Mouse (Mus musculus): ENCODE results near the gene Alg9. TPM values are rescaled to one million over a fixed set of nuclear protein-coding genes. Genes with fewer than 3 reads are reported as not detected.

Alg9 gene
- polyA plus RNA-seq, 1 experiment from 2014 or later, result 14.3 TPM

- ATAC-seq (ENCODE audit: insufficient read depth), result no peak
- no peak overlapping the region for H3K4me3 ChIP-seq (replicated peaks)
- H3K4me1 ChIP-seq (replicated peaks), result peaks cover under 1% of the 10 kb centered on the region; the same call in 1 of the 2 replicates
- H3K9me3 ChIP-seq (replicated peaks), result no peaks in the 10 kb centered on the region
- H3K36me3 ChIP-seq (replicated peaks), result peaks cover 88% of the 10 kb centered on the region
- no peak overlapping the region for H3K4me2 ChIP-seq
- no peak overlapping the region for H3K9ac ChIP-seq
- H3K27ac ChIP-seq (replicated peaks), result peak overlapping the region; percentile 6; the same call in 1 of the 2 replicates
- 41% methylated on average over 1 of the region's 1 CpGs for WGBS (ENCODE audit: insufficient replicate concordance)
- H3K27me3 ChIP-seq, result no peaks in the 10 kb centered on the region
Observed at GRCm38 (mm10) chr9:50885600-50885987, 110.8 kb downstream of the Alg9 start.

DNA sequence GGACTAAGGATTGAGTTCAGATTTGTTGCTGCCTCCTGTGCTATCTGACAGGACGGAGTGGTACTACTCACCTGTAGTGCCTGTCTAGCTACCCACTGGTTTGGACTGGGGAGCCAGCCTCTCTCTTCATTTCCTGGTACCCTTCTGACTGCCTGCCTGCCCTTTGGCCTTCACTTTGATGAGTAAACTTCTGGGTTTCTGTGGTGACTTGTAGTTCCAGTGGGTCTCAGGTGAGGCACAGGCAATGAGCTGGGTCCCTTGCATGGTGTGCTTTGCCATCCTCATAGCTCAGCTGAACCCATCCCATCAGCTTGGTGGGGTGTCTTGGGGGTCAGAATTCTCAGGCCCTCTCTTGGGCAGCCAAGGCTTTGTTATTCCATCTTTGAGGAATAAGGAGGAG, 112.1 kb downstream of the Alg9 start:
- H3K4me1 ChIP-seq (replicated peaks), result peaks cover 4% of the 10 kb centered on the region; the same call in 1 of the 2 replicates
- H3K27ac ChIP-seq (replicated peaks), result no peak overlapping the region; the same call in 1 of the 2 replicates
- WGBS (ENCODE audit: insufficient replicate concordance), result 87% methylated on average over 1 of the region's 1 CpGs
- no peak overlapping the region for H3K4me2 ChIP-seq
- no peaks in the 10 kb centered on the region for H3K27me3 ChIP-seq
- no peak overlapping the region for H3K4me3 ChIP-seq (replicated peaks)
- no peaks in the 10 kb centered on the region for H3K9me3 ChIP-seq (replicated peaks)
- no peak overlapping the region for H3K9ac ChIP-seq
- ATAC-seq (ENCODE audit: insufficient read depth), result no peak
- H3K36me3 ChIP-seq (replicated peaks), result peaks cover 88% of the 10 kb centered on the region

DNA sequence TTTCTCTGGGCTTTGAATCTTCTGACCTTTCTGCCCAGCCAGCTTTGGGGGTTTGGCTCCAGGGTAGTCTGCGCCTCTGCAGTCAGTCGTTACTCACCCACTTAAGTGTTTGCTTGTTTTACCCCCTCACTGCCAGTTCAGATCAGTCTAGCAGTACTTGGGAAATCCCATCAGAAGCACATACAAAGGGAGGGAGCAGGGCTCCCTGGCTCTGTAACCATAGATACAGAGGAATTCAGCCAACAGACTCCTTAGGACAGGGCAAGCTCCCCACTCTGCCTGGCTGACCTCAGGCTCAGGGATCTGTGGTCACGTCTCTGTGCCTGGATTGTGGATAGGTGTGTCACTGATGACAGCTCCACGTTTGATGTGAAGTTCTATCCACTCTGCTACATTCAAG, 112.5 kb downstream of the Alg9 start:
- Histone ChIP-seq H3K9me3 (replicated peaks) (no peaks in the 10 kb centered on the region), H3K36me3 (replicated peaks) (peaks cover 87% of the 10 kb centered on the region), H3K27ac (replicated peaks) (no peak overlapping the region; the same call in 1 of the 2 replicates), H3K4me1 (replicated peaks) (peaks cover 4% of the 10 kb centered on the region; the same call in 1 of the 2 replicates), H3K4me2 (no peak overlapping the region), H3K4me3 (replicated peaks) (no peak overlapping the region), H3K9ac (no peak overlapping the region), H3K27me3 (no peaks in the 10 kb centered on the region)
- no peak for ATAC-seq (ENCODE audit: insufficient read depth)
- 63% methylated on average over 4 of the region's 4 CpGs for WGBS (ENCODE audit: insufficient replicate concordance)

DNA sequence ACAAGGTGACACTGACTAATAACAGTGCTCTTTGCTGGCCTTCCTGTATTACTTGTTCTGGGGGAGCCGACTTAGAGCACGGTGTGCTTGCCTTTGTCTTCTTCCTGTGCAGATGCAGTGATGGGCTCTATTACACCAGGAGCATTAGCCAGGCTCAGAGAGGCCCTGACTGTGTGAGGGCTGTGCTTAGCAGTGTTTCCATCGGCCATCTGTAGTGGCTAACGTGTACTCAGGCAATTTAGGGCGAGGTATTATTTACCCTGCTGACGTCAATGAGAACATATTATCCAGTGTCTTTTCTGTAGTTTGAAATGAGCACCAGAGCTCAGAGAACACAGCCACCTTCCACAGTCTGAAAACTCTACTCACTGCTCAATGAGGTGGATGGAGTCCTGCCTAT, 114.4 kb downstream of the Alg9 start:
- Histone ChIP-seq H3K4me3 (replicated peaks) (no peak overlapping the region), H3K4me2 (no peak overlapping the region), H3K9ac (no peak overlapping the region), H3K9me3 (replicated peaks) (no peaks in the 10 kb centered on the region), H3K27ac (replicated peaks) (no peak overlapping the region), H3K4me1 (replicated peaks) (peaks cover 4% of the 10 kb centered on the region; the same call in 1 of the 2 replicates), H3K36me3 (replicated peaks) (peaks cover 84% of the 10 kb centered on the region), H3K27me3 (no peaks in the 10 kb centered on the region)
- WGBS (ENCODE audit: insufficient replicate concordance), result 76% methylated on average over 6 of the region's 6 CpGs
- no peak for ATAC-seq (ENCODE audit: insufficient read depth)

DNA sequence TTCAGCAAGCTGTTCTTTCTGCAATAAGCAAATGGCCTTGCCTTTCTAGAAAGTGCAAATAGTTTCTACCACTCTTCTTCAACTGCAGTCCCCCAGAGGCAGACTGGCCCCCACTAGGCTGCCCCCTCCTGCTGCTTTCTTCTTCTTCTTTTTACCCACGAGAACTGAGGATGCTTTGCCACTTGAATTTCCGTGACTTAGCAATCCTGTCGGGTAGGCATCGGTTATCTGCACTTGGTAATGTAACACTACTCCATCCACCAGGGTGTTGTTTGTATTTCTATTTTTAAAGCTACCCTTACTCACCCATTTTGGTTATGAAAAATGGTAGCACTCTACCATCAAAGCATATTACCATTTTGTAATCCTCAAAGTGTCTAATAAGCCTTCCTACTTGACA, 115.1 kb downstream of the Alg9 start:
- WGBS (ENCODE audit: insufficient replicate concordance), result 79% methylated on average over 4 of the region's 4 CpGs
- no peak for ATAC-seq (ENCODE audit: insufficient read depth)
- Histone ChIP-seq H3K36me3 (replicated peaks) (peaks cover 87% of the 10 kb centered on the region), H3K27ac (replicated peaks) (no peak overlapping the region), H3K4me3 (replicated peaks) (no peak overlapping the region), H3K4me2 (no peak overlapping the region), H3K9me3 (replicated peaks) (no peaks in the 10 kb centered on the region), H3K9ac (no peak overlapping the region), H3K4me1 (replicated peaks) (peaks cover 4% of the 10 kb centered on the region; the same call in 1 of the 2 replicates), H3K27me3 (no peaks in the 10 kb centered on the region)

GRCm38 (mm10) chr9:50890494-50891090, 115.8 kb downstream of the Alg9 start:
- no peak overlapping the region for H3K9ac ChIP-seq
- peaks cover 4% of the 10 kb centered on the region; the same call in 1 of the 2 replicates for H3K4me1 ChIP-seq (replicated peaks)
- no peak overlapping the region for H3K27ac ChIP-seq (replicated peaks)
- peaks cover 87% of the 10 kb centered on the region for H3K36me3 ChIP-seq (replicated peaks)
- ATAC-seq (ENCODE audit: insufficient read depth), result no peak
- no peaks in the 10 kb centered on the region for H3K9me3 ChIP-seq (replicated peaks)
- H3K4me2 ChIP-seq, result no peak overlapping the region
- no peaks in the 10 kb centered on the region for H3K27me3 ChIP-seq
- no peak overlapping the region for H3K4me3 ChIP-seq (replicated peaks)
- 71% methylated on average over 3 of the region's 3 CpGs for WGBS (ENCODE audit: insufficient replicate concordance)

Other genes starting within 250 kb of the Alg9 start
- gene Pts, start 246.3 kb upstream of the Alg9 start, polyA plus RNA-seq (2015; fragmentation: Nextera tagmentation; extraction: Ambion mirVana), result 32.6 and 36.1 TPM in 2 replicates
- gene Il18, start 220.2 kb upstream of the Alg9 start, polyA plus RNA-seq (2015; fragmentation: Nextera tagmentation; extraction: Ambion mirVana), result 10.1 and 11.1 TPM in 2 replicates
- 0.60 and 0.67 TPM in 2 replicates for gene Bco2, start 219.8 kb upstream of the Alg9 start, polyA plus RNA-seq (2015; fragmentation: Nextera tagmentation; extraction: Ambion mirVana)
- not detected in 2 replicates for gene Tex12, start 213.7 kb upstream of the Alg9 start, polyA plus RNA-seq (2015; fragmentation: Nextera tagmentation; extraction: Ambion mirVana)
- gene Sdhd, start 171.2 kb upstream of the Alg9 start, polyA plus RNA-seq (2015; fragmentation: Nextera tagmentation; extraction: Ambion mirVana), result 296 and 323 TPM in 2 replicates
- 130 and 158 TPM in 2 replicates for gene Timm8b, start 171.1 kb upstream of the Alg9 start, polyA plus RNA-seq (2015; fragmentation: Nextera tagmentation; extraction: Ambion mirVana)
- 0.75 and 1.0 TPM in 2 replicates for gene Pih1d2, start 157.7 kb upstream of the Alg9 start, polyA plus RNA-seq (2015; fragmentation: Nextera tagmentation; extraction: Ambion mirVana)
- gene Nkapd1, start 157.6 kb upstream of the Alg9 start, polyA plus RNA-seq (2015; fragmentation: Nextera tagmentation; extraction: Ambion mirVana), result 5.6 and 7.0 TPM in 2 replicates
- gene Dlat, start 115.2 kb upstream of the Alg9 start, polyA plus RNA-seq (2015; fragmentation: Nextera tagmentation; extraction: Ambion mirVana), result 23.2 and 24.6 TPM in 2 replicates
- gene Dixdc1, start 35.5 kb upstream of the Alg9 start, polyA plus RNA-seq (2015; fragmentation: Nextera tagmentation; extraction: Ambion mirVana), result 1.4 and 1.8 TPM in 2 replicates
- gene 2310030G06Rik, start 28.5 kb upstream of the Alg9 start, polyA plus RNA-seq (2015; fragmentation: Nextera tagmentation; extraction: Ambion mirVana), result 3.9 and 4.1 TPM in 2 replicates
- 9.9 and 15.2 TPM in 2 replicates for gene Cryab, start 23.7 kb upstream of the Alg9 start, polyA plus RNA-seq (2015; fragmentation: Nextera tagmentation; extraction: Ambion mirVana)
- 2.1 and 3.5 TPM in 2 replicates for gene Hspb2, start 22.7 kb upstream of the Alg9 start, polyA plus RNA-seq (2015; fragmentation: Nextera tagmentation; extraction: Ambion mirVana)
- gene Fdxacb1, start 6.8 kb upstream of the Alg9 start, polyA plus RNA-seq (2015; fragmentation: Nextera tagmentation; extraction: Ambion mirVana), result 8.5 and 10.3 TPM in 2 replicates
- 17.4 and 18.6 TPM in 2 replicates for gene 1110032A03Rik, start 501 bp downstream of the Alg9 start, polyA plus RNA-seq (2015; fragmentation: Nextera tagmentation; extraction: Ambion mirVana)
- 68.8 and 70.2 TPM in 2 replicates for gene Ppp2r1b, start 70.3 kb downstream of the Alg9 start, polyA plus RNA-seq (2015; fragmentation: Nextera tagmentation; extraction: Ambion mirVana)
- 9.8 and 11.0 TPM in 2 replicates for gene Sik2, start 234.1 kb downstream of the Alg9 start, polyA plus RNA-seq (2015; fragmentation: Nextera tagmentation; extraction: Ambion mirVana)

All from liver, embryonic 15.5 days (tissue).